24 mouse cellular contexts compared by ENCODE assay signal in the genomic region with DNA sequence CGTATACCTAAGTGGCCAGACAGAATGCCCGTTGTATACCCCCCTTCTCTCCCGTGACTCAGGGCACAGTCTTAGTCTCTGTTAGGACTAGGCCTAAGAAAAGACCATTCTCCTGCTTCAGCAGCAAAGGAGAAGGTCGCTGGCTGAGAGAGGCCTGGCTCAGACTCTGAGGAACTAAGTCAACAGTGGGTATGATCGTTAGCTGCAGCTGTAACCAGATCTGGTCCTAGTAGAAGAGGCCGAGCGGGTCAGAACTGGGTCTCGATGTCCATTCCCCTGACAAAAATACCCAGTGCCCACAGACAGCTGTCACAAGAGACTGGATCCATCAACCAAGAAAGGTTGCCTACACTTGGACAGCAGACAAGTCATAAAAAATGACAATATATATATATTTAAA. TPM values are rescaled to one million over a fixed set of nuclear protein-coding genes. Genes with fewer than 3 reads are reported as not detected.
"Had no signal": no experiment of that assay in that cellular context is flagged by ENCODE, and none has a peak within 500 bp of the region (broad histone marks: within the 10 kb centered on the region; RNA-seq: fewer than 3 reads in every experiment).

No protein-coding gene starts in this region.

- ATAC-seq: liver, embryonic 12.5 days; midbrain, embryonic 15.5 days had no signal

- H3K4me1 ChIP-seq: midbrain, embryonic 10.5 days; midbrain, embryonic 15.5 days; neural tube, embryonic 12.5 days had no signal

- DNase-seq: kidney, postnatal 14 days; left cerebral cortex, postnatal 4 days; lung, embryonic 14.5 days; lung, postnatal 10 days; lung, postnatal 4 days; retina, postnatal 1 day; right cerebral cortex, postnatal 4 days; thymus, postnatal 36 days had no signal

- H3K4me3 ChIP-seq: kidney, embryonic 15.5 days; liver, embryonic 12.5 days; midbrain, embryonic 10.5 days; midbrain, embryonic 15.5 days; neural tube, embryonic 12.5 days had no signal

- H3K4me2 ChIP-seq: kidney, embryonic 15.5 days; liver, embryonic 12.5 days; lung, embryonic 14.5 days; midbrain, embryonic 15.5 days; neural tube, embryonic 12.5 days had no signal

- H3K27ac ChIP-seq: kidney, embryonic 15.5 days; liver, embryonic 12.5 days; midbrain, embryonic 10.5 days; midbrain, embryonic 15.5 days; neural tube, embryonic 12.5 days had no signal

- H3K9ac ChIP-seq: kidney, embryonic 15.5 days; liver, embryonic 12.5 days; lung, embryonic 14.5 days; midbrain, embryonic 15.5 days; neural tube, embryonic 12.5 days had no signal

- H3K27me3 ChIP-seq: kidney, embryonic 15.5 days; liver, embryonic 12.5 days; midbrain, embryonic 15.5 days; neural tube, embryonic 12.5 days had no signal

- H3K9me3 ChIP-seq: kidney, embryonic 15.5 days; liver, embryonic 12.5 days; midbrain, embryonic 10.5 days; midbrain, embryonic 15.5 days; neural tube, embryonic 12.5 days had no signal

RNA-seq across cellular contexts. Expression of gene Smbd1, which starts 13.2 kb away (rescaled TPM):
- total RNA-seq: layer of hippocampus, adult 8-10 months; layer of hippocampus, postnatal 14 days; left cerebral cortex, adult 18-20 months; left cerebral cortex, postnatal 10 days; left cerebral cortex, postnatal 4 days; megakaryocyte, adult 5-6 weeks; monocyte, adult 5-6 weeks; neutrophil, adult 5-6 weeks had no signal
- polyA plus RNA-seq: kidney, embryonic 15.5 days; limb, embryonic 14.5 days; liver, embryonic 12.5 days; liver, embryonic 16.5 days; lung, embryonic 14.5 days; midbrain, embryonic 10.5 days; midbrain, embryonic 15.5 days; neural tube, embryonic 12.5 days; spleen, adult 2 months had no signal

RNA-seq across cellular contexts. Expression of gene Muc20, which starts 26.3 kb away (rescaled TPM):
- total RNA-seq: layer of hippocampus, postnatal 14 days; left cerebral cortex, adult 18-20 months; left cerebral cortex, postnatal 10 days; left cerebral cortex, postnatal 4 days; monocyte, adult 5-6 weeks had no signal
- polyA plus RNA-seq: large intestine, adult 2 months; liver, embryonic 12.5 days; liver, embryonic 16.5 days; lung, embryonic 14.5 days; midbrain, embryonic 10.5 days; midbrain, embryonic 15.5 days; neural tube, embryonic 12.5 days; spleen, adult 2 months had no signal
